13 mouse cellular contexts compared by ENCODE assay signal in the genomic region with DNA sequence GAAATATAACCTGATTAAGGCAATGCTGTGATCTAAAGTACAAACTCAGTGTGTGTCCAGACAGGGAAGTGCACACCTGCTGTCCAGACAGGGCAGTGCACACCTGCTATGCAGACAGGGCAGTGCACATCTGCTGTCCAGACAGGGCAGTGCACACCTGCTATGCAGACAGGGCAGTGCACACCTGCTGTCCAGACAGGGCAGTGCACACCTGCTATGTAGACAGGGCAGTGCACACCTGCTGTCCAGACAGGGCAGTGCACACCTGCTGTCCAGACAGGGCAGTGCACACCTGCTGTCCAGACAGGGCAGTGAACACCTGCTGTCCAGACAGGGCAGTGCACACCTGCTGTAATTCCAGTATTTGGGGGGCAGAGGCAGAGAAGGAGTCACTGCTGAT. TPM values are rescaled to one million over a fixed set of nuclear protein-coding genes. Genes with fewer than 3 reads are reported as not detected.
"Had no signal": no experiment of that assay in that cellular context is flagged by ENCODE, and none has a peak within 500 bp of the region (broad histone marks: within the 10 kb centered on the region; RNA-seq: fewer than 3 reads in every experiment).

No protein-coding gene starts in this region.

RNA-seq across cellular contexts. Expression of a gene that starts 16.1 kb away (rescaled TPM):
- total RNA-seq: megakaryocyte progenitor cell, adult 5-6 weeks; neutrophil, adult 5-6 weeks had no signal
- polyA plus RNA-seq: liver, embryonic 16.5 days; macrophage had no signal

RNA-seq across cellular contexts. Expression of a gene that starts 44.9 kb away (rescaled TPM):
- total RNA-seq: megakaryocyte progenitor cell, adult 5-6 weeks; neutrophil, adult 5-6 weeks had no signal
- polyA plus RNA-seq: liver, embryonic 13.5 days; liver, embryonic 16.5 days; lung, embryonic 16.5 days; macrophage; midbrain, embryonic 11.5 days; midbrain, embryonic 13.5 days; midbrain, embryonic 15.5 days; neural tube, embryonic 12.5 days; spleen, adult 2 months; stomach, embryonic 15.5 days; thymus, postnatal 0 days had no signal
